Mouse (Mus musculus) liver, postnatal 0 days (tissue): Measurements from ENCODE around the gene Rapgef1.

Source experiments
- CTCF ChIP-seq: sonication (generic); IDR thresholded peaks from 2 replicates; pipeline ENCODE4 v1.5.1; 2016; ENCODE audit warnings: antibody characterized with exemption, low read depth
- EP300 ChIP-seq: IDR thresholded peaks from 2 replicates; pipeline ENCODE4 v1.6.1; 2016; ENCODE audit warnings: antibody characterized with exemption, low read depth, mild to moderate bottlenecking

- TF ChIP-seq EP300, result no peak
- TF ChIP-seq CTCF, result no peak
Observed at GRCm38 (mm10) chr2:29574187-29574586, 45.3 kb upstream of the Rapgef1 start.
